Mouse (Mus musculus): ENCODE measurements at regions not wholly inside any gene's neighbourhood (a gene's known extent, or its start where the extent isn't known, plus 50 kb on each side); places are given as distances from the start of the nearest gene placed in this dataset.

DNA sequence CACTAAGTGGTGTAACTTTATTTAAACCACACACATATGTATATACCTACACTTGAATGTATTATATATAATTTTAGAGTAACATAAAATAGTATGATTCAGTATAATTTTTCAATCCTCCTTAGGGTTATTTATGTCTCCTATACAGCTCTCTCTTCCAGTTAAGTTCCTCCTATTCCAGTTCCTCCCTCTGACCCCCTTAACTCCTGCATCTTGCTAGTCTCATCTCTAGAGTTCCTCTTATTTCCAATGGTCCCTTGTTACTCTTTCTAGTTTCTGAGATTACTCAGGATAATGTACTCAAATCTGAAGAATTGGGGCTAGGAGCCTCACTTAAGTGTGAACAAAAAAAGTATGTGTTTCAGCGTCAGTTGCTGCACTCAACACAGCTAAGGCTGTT is 88.4 kb upstream of the Tex13c2 start:
- WGBS (ENCODE audit: insufficient replicate concordance): 73% methylated on average over 1 of the region's 1 CpGs
- Histone ChIP-seq H3K36me3 (replicated peaks; ENCODE audit: insufficient read depth, low read length) (no peaks in the 10 kb centered on the region), H3K27me3 (ENCODE audit: insufficient read depth, low read length) (no peaks in the 10 kb centered on the region), H3K27ac (ENCODE audit: low read depth) (no peak overlapping the region), H3K4me1 (ENCODE audit: insufficient read depth) (no peaks in the 10 kb centered on the region), H3K9me3 (ENCODE audit: low read length) (no peaks in the 10 kb centered on the region), H3K9ac (replicated peaks) (no peak overlapping the region), H3K4me3 (ENCODE audit: low read depth, low read length) (no peak overlapping the region), H3K4me2 (ENCODE audit: low read depth, low read length) (no peak overlapping the region)
- ATAC-seq: no peak
- no peak for DNase-seq
- TF ChIP-seq CTCF (IDR thresholded peaks at IDR 0.05; ENCODE audit: low read depth) (no peak), EP300 (IDR thresholded peaks at IDR 0.05; ENCODE audit: low read depth) (no peak)

DNA sequence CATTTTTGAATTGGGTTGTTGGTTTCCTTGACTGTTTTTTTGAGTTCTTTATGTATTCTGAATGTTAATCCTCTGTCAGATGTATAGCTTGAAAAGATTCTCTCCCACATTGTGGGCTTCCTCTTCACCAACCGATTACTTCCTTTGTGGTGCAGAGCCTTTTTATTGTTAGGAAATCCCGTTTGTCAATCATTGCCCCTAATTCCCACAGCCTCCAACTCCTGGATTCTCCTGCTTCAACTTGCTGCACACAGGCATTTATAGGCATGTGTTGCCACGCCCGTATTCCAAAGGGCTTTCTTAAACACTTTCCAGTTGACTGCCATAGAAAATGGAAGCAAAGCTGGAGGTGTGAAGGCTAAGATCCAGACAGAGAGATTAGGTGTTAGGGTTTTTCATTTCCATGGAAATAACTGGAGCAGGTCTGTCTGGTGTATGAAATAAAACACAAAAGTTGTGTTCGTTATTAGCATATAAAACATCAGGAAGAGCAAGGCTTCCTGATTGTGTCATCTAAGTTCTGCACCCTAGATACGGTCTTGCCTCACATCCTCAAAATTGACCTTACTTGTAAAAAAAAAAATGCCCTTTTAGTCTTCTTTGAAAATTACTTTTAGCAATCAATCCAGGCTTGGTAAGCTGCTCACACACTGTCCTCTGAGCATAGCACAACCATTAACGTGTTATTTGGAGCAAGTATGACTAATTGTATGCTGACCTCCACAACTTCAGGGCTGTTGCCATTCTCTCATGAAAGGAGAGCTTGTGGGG is 87.7 kb upstream of the Tex13c2 start:
- no peak overlapping the region for H3K4me2 ChIP-seq (ENCODE audit: low read depth, low read length)
- H3K4me3 ChIP-seq (ENCODE audit: low read depth, low read length): no peak overlapping the region
- H3K36me3 ChIP-seq (replicated peaks; ENCODE audit: insufficient read depth, low read length): no peaks in the 10 kb centered on the region
- 49% methylated on average over 7 of the region's 7 CpGs for WGBS (ENCODE audit: insufficient replicate concordance)
- H3K9me3 ChIP-seq (ENCODE audit: low read length): no peaks in the 10 kb centered on the region
- no peak for ATAC-seq
- TF ChIP-seq CTCF (IDR thresholded peaks at IDR 0.05; ENCODE audit: low read depth) (no peak), EP300 (IDR thresholded peaks at IDR 0.05; ENCODE audit: low read depth) (no peak)
- no peak for DNase-seq
- no peaks in the 10 kb centered on the region for H3K4me1 ChIP-seq (ENCODE audit: insufficient read depth)
- H3K9ac ChIP-seq (replicated peaks): no peak overlapping the region
- H3K27me3 ChIP-seq (ENCODE audit: insufficient read depth, low read length): no peaks in the 10 kb centered on the region
- no peak overlapping the region for H3K27ac ChIP-seq (ENCODE audit: low read depth)

GRCm38 (mm10) chrX:42402335-42402605 is 87.2 kb upstream of the Tex13c2 start:
- no peaks in the 10 kb centered on the region for H3K36me3 ChIP-seq (replicated peaks; ENCODE audit: insufficient read depth, low read length)
- 56% methylated on average over 4 of the region's 4 CpGs for WGBS (ENCODE audit: insufficient replicate concordance)
- TF ChIP-seq CTCF (IDR thresholded peaks at IDR 0.05; ENCODE audit: low read depth): no peak
- TF ChIP-seq EP300 (IDR thresholded peaks at IDR 0.05; ENCODE audit: low read depth): no peak
- H3K27me3 ChIP-seq (ENCODE audit: insufficient read depth, low read length): no peaks in the 10 kb centered on the region
- no peak for ATAC-seq
- no peak overlapping the region for H3K4me2 ChIP-seq (ENCODE audit: low read depth, low read length)
- H3K4me3 ChIP-seq (ENCODE audit: low read depth, low read length): no peak overlapping the region
- no peaks in the 10 kb centered on the region for H3K9me3 ChIP-seq (ENCODE audit: low read length)
- no peaks in the 10 kb centered on the region for H3K4me1 ChIP-seq (ENCODE audit: insufficient read depth)
- DNase-seq: no peak
- no peak overlapping the region for H3K27ac ChIP-seq (ENCODE audit: low read depth)
- no peak overlapping the region for H3K9ac ChIP-seq (replicated peaks)

DNA sequence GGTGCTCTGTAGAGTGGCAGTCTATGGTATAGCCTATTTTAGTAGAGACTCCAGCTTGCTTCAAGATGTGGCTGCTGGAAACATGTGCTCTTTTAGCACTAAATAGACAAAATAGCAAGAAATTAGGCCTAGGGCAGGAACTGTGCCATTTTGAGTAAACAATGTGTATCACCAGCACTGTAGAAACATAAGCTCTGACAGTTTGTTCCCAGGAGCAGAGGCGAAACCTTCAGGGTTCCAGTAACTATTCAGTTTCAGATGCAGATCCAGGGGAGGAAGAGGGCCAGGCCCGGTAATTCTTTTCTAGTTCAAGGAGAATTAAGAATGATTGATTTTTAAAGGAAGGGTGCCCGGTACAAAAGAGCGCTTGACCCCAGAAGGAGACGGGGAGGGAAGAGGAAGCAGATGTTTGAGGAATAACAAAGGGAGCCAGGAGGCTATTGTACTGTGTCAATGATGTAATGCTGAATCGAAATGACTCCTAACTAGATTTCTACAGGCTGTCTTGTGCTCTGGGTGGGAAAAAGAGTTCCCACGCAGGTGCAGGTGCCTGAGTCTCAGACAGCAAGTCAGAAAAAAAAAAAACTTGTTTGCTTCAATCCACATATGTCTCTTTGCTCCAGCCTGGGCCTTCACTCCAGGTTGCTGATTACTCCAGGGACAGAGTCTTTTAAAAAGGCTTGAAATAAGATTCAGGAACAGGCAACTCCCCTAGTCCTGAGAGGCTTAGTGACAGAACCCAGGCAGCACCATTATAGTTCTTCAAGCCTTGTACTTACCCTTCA is 57.4 kb upstream of the Tex13c2 start:
- DNase-seq (no peak), ATAC-seq (0 out of 2 replicates have a peak, but pooled peaks have one; percentile 13)
- no peaks in the 10 kb centered on the region for H3K27me3 ChIP-seq (ENCODE audit: insufficient read depth, low read length)
- H3K9ac ChIP-seq (replicated peaks): no peak overlapping the region
- H3K4me2 ChIP-seq (ENCODE audit: low read depth, low read length): no peak overlapping the region
- no peak overlapping the region for H3K4me3 ChIP-seq (ENCODE audit: low read depth, low read length)
- TF ChIP-seq CTCF (IDR thresholded peaks at IDR 0.05; ENCODE audit: low read depth): no peak
- no peak for TF ChIP-seq EP300 (IDR thresholded peaks at IDR 0.05; ENCODE audit: low read depth)
- no peaks in the 10 kb centered on the region for H3K36me3 ChIP-seq (replicated peaks; ENCODE audit: insufficient read depth, low read length)
- no peak overlapping the region for H3K27ac ChIP-seq (ENCODE audit: low read depth)
- no peaks in the 10 kb centered on the region for H3K9me3 ChIP-seq (ENCODE audit: low read length)
- H3K4me1 ChIP-seq (ENCODE audit: insufficient read depth): no peaks in the 10 kb centered on the region
- 47% methylated on average over 7 of the region's 7 CpGs for WGBS (ENCODE audit: insufficient replicate concordance)
